Mouse (Mus musculus) thymus, postnatal 0 days (tissue): ENCODE data around the gene Lca5l. TPM values are rescaled to one million over a fixed set of nuclear protein-coding genes. Genes with fewer than 3 reads are reported as not detected.

Experiments
- DNase-seq: peaks from one replicate; pipeline ENCODE4 v3.0.0-alpha.2; 2015; ENCODE audit warnings: low spot score
- polyA plus RNA-seq: library from polyadenylated mRNA; unstranded; fragments of >200 nt; fragmentation: Nextera tagmentation; extraction: Ambion mirVana; gene quantifications from 2 replicates; pipeline ENCODE4 v1.2.1, GENCODE M21; 2015

The Lca5l gene
- polyA plus RNA-seq, 1 experiment from 2014 or later, result 0.27 TPM

GRCm38 (mm10) chr16:96120022-96120623 is 71.9 kb downstream of the Lca5l start:
- no peak for DNase-seq

GRCm38 (mm10) chr16:96114729-96115128 is 77.3 kb downstream of the Lca5l start:
- DNase-seq, result no peak

GRCm38 (mm10) chr16:96112769-96113168 is 79.3 kb downstream of the Lca5l start:
- DNase-seq, result no peak

GRCm38 (mm10) chr16:96110655-96111345 is 81.3 kb downstream of the Lca5l start:
- no peak for DNase-seq

GRCm38 (mm10) chr16:96109673-96110072 is 82.4 kb downstream of the Lca5l start:
- no peak for DNase-seq

Other genes with a start within 250 kb of the Lca5l start
- gene Psmg1, start 201.3 kb downstream of the Lca5l start, polyA plus RNA-seq, result 98.4 and 99.3 TPM in 2 replicates
- 56.8 and 62.9 TPM in 2 replicates for gene Brwd1, start 109.7 kb downstream of the Lca5l start, polyA plus RNA-seq
- 380 and 399 TPM in 2 replicates for gene Hmgn1, start 64.5 kb downstream of the Lca5l start, polyA plus RNA-seq
- 26.3 and 26.8 TPM in 2 replicates for gene Wrb, start 46.9 kb downstream of the Lca5l start, polyA plus RNA-seq
- gene Sh3bgr, start 8.2 kb upstream of the Lca5l start, polyA plus RNA-seq, result 0.68 and 0.82 TPM in 2 replicates
- gene B3galt5, start 43.5 kb upstream of the Lca5l start, polyA plus RNA-seq, result 3.4 and 4.3 TPM in 2 replicates